Mouse (Mus musculus) megakaryocyte, embryonic 14.5 days (primary cell): ENCODE measurements at regions not wholly inside any gene's neighbourhood (a gene's known extent, or its start where the extent isn't known, plus 50 kb on each side); places are given as distances from the start of the nearest gene placed in this dataset.
"Not testable (repeated sequence)": the region's sequence is repeated elsewhere in the genome, so short reads cannot be mapped to it uniquely, and the experiment has no call there.

ENCODE experiments used
- H3K27me3 ChIP-seq: replicated peaks from 2 replicates; pipeline ENCODE3; 2012; ENCODE audit warnings: inconsistent platforms
- H3K36me3 ChIP-seq: replicated peaks from 2 replicates; pipeline ENCODE3; 2012; ENCODE audit warnings: low read length, inconsistent platforms, mixed read lengths
- H3K4me1 ChIP-seq: 2 replicates; pipeline ENCODE4 v1.6.1; 2012; ENCODE audit warnings: inconsistent platforms
- H3K4me3 ChIP-seq: replicated peaks from 2 replicates; pipeline ENCODE3; 2012; ENCODE audit warnings: moderate library complexity, mild to moderate bottlenecking, inconsistent platforms
- H3K9me3 ChIP-seq: 2 replicates; pipeline ENCODE4 v1.6.1; 2012; ENCODE audit warnings: inconsistent platforms
- FLI1 ChIP-seq: IDR thresholded peaks from 2 replicates; pipeline ENCODE4 v1.6.1; 2012; ENCODE audit warnings: low read length, inconsistent platforms, mixed read lengths
- GATA1 ChIP-seq: IDR thresholded peaks from 3 replicates; pipeline ENCODE4 v1.6.1; 2012; ENCODE audit warnings: mixed read lengths, low read length, inconsistent platforms, borderline replicate concordance

- Histone ChIP-seq H3K27me3 (no peaks in the 10 kb centered on the region), H3K4me1 (no peaks in the 10 kb centered on the region), H3K9me3 (no peaks in the 10 kb centered on the region), H3K4me3 (no peak overlapping the region), H3K36me3 (no peaks in the 10 kb centered on the region)
- no peak for TF ChIP-seq GATA1
- TF ChIP-seq FLI1, result no peak
These were observed 180.2 kb downstream of the Scg2 start for GRCm38 (mm10) chr1:79259726-79260125.

DNA sequence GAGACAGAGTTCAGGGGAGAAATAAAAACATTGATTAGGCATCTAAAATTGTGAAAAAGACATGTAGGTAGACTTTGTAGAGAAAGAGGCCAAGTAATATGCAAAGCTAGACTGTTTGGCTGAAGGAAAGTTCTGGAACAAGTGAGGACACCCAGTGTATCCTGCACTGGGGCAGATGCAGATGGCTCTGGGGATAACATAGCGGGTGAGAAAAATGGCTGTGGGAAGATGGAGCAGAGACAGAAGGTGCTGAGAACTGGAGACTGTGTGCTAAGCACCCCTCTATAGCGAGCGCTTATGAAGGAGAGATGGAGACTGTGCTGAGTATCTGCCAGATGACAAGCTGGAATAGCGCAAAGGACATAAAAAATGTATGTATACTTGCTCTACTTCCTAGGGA is 226.9 kb downstream of the Scg2 start:
- no peak for TF ChIP-seq FLI1
- no peak for TF ChIP-seq GATA1
- Histone ChIP-seq H3K4me1 (no peaks in the 10 kb centered on the region), H3K36me3 (no peaks in the 10 kb centered on the region), H3K4me3 (no peak overlapping the region), H3K9me3 (peaks cover 7% of the 10 kb centered on the region; the same call in 1 of the 2 replicates), H3K27me3 (no peaks in the 10 kb centered on the region)

GRCm38 (mm10) chr1:79212471-79212870 is 227.4 kb downstream of the Scg2 start:
- no peak overlapping the region for H3K4me3 ChIP-seq
- no peaks in the 10 kb centered on the region for H3K4me1 ChIP-seq
- peaks cover 5% of the 10 kb centered on the region; the same call in 1 of the 2 replicates for H3K9me3 ChIP-seq
- TF ChIP-seq GATA1 (no peak), FLI1 (no peak)
- no peaks in the 10 kb centered on the region for H3K27me3 ChIP-seq
- H3K36me3 ChIP-seq, result no peaks in the 10 kb centered on the region

- not testable (repeated sequence) for H3K27me3 ChIP-seq, H3K9me3 ChIP-seq, H3K4me3 ChIP-seq, H3K36me3 ChIP-seq, H3K4me1 ChIP-seq
These were observed 227.9 kb downstream of the Scg2 start for GRCm38 (mm10) chr1:79211981-79212380.

GRCm38 (mm10) chr1:79207207-79207606 is 232.7 kb downstream of the Scg2 start:
- Histone ChIP-seq H3K9me3 (no peaks in the 10 kb centered on the region), H3K27me3 (no peaks in the 10 kb centered on the region), H3K36me3 (no peaks in the 10 kb centered on the region), H3K4me1 (no peaks in the 10 kb centered on the region), H3K4me3 (no peak overlapping the region)
- TF ChIP-seq GATA1 (no peak), FLI1 (no peak)

- Histone ChIP-seq H3K27me3 (no peaks in the 10 kb centered on the region), H3K4me3 (no peak overlapping the region), H3K36me3 (no peaks in the 10 kb centered on the region), H3K9me3 (no peaks in the 10 kb centered on the region), H3K4me1 (peaks cover 6% of the 10 kb centered on the region; the same call in 1 of the 2 replicates)
- TF ChIP-seq FLI1 (no peak), GATA1 (no peak)
These were observed 242.2 kb downstream of the Scg2 start for GRCm38 (mm10) chr1:79197682-79198081.

DNA sequence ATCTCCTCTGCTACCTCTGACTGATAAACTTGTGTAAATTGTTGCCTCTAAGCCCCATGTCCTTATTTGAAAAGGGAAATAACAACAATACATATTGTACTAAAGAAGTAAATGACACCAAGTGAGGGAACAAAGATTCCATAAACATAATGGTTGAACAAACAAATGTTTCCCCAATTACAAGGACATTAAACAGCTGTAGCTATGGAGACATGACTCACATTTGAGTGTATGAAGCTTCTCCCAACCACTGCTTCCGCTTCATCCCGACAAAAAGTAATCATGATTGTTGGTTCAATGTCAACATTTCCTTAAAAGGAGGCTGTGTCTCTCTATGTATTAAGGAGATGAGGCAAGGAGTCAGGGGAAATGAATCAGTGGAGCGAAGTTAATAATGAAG is 248.9 kb downstream of the Scg2 start:
- H3K36me3 ChIP-seq, result no peaks in the 10 kb centered on the region
- TF ChIP-seq GATA1 (no peak), FLI1 (no peak)
- H3K27me3 ChIP-seq, result no peaks in the 10 kb centered on the region
- no peaks in the 10 kb centered on the region for H3K9me3 ChIP-seq
- H3K4me1 ChIP-seq, result no peaks in the 10 kb centered on the region
- no peak overlapping the region for H3K4me3 ChIP-seq

- Histone ChIP-seq H3K4me1 (no peaks in the 10 kb centered on the region), H3K27me3 (no peaks in the 10 kb centered on the region), H3K36me3 (no peaks in the 10 kb centered on the region), H3K4me3 (no peak overlapping the region), H3K9me3 (0 out of 2 replicates have a peak, but pooled peaks cover 3% of the 10 kb centered on the region)
- no peak for TF ChIP-seq FLI1
- TF ChIP-seq GATA1, result no peak
These were observed 256.1 kb downstream of the Scg2 start for GRCm38 (mm10) chr1:79183534-79184411.

DNA sequence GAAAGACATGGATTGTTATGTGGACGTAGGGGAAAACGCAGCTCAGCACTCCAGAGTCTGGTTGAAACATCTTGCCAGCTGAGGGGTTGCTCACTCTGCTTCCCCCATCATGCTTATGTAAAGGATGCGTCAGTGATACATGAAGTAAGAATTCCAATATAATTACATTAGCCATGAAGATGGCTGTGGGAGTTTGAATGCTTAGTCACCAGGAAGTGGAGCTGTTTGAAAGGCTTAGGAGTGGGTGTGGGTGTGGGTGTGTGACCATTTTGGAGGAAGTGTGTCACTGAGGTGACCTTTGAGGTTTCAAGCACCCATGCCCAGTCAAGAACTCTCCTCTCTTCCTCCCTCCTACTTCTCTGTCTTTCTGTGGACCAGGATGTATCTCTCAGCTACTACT is 295.8 kb downstream of the Scg2 start:
- TF ChIP-seq GATA1 (no peak), FLI1 (no peak)
- Histone ChIP-seq H3K4me1 (no peaks in the 10 kb centered on the region), H3K27me3 (no peaks in the 10 kb centered on the region), H3K4me3 (no peak overlapping the region), H3K9me3 (no peaks in the 10 kb centered on the region), H3K36me3 (no peaks in the 10 kb centered on the region)
